Mouse (Mus musculus) forebrain, embryonic 15.5 days (tissue): ENCODE results near the gene Bhlhe40. TPM values are rescaled to one million over a fixed set of nuclear protein-coding genes. Genes with fewer than 3 reads are reported as not detected.

Experiments used
- ATAC-seq: fragments of 200-750 bp; cut with Nextera tagmentation; replicated peaks from 2 replicates; pipeline ENCODE4 v1.8.0; 2017; ENCODE audit warnings: mild to moderate bottlenecking, moderate TSS enrichment, moderate library complexity
- H3K27ac ChIP-seq: fragments of 300-500 bp; sonication (generic); replicated peaks from 2 replicates; pipeline ENCODE4 v1.5.1; 2015; ENCODE audit warnings: mild to moderate bottlenecking, inconsistent platforms
- H3K27me3 ChIP-seq: fragments of 300-500 bp; sonication (generic); 2 replicates; pipeline ENCODE4 v1.6.1; 2015; ENCODE audit warnings: inconsistent platforms
- H3K36me3 ChIP-seq: fragments of 300-500 bp; sonication (generic); 2 replicates; pipeline ENCODE4 v1.6.1; 2015; ENCODE audit warnings: mild to moderate bottlenecking, inconsistent platforms
- H3K4me1 ChIP-seq: fragments of 300-500 bp; sonication (generic); 2 replicates; pipeline ENCODE4 v1.6.1; 2015; ENCODE audit warnings: inconsistent platforms
- H3K4me2 ChIP-seq: fragments of 300-500 bp; sonication (generic); replicated peaks from 2 replicates; pipeline ENCODE4 v1.6.1; 2015; ENCODE audit warnings: mild to moderate bottlenecking, inconsistent platforms
- H3K4me3 ChIP-seq: fragments of 300-500 bp; sonication (generic); 2 replicates; pipeline ENCODE4 v1.5.1; 2015; ENCODE audit warnings: mild to moderate bottlenecking, inconsistent platforms
- H3K9ac ChIP-seq: fragments of 300-500 bp; sonication (generic); replicated peaks from 2 replicates; pipeline ENCODE4 v1.6.1; 2015; ENCODE audit warnings: mild to moderate bottlenecking, inconsistent platforms
- H3K9me3 ChIP-seq: fragments of 300-500 bp; sonication (generic); 2 replicates; pipeline ENCODE4 v1.6.1; 2016; ENCODE audit warnings: inconsistent platforms
- WGBS: fragments of 180-500 bp; shearing (Covaris S2); methylation state at CpG from one replicate; pipeline ENCODE4 v1.1.7; 2015; ENCODE audit warnings: mixed read lengths; 5-methylcytosine and 5-hydroxymethylcytosine counted together
- polyA plus RNA-seq: library from polyadenylated mRNA; unstranded; fragments of >200 nt; fragmentation: Nextera tagmentation; extraction: Ambion mirVana; gene quantifications from 2 replicates; pipeline ENCODE4 v1.2.1, GENCODE M21; 2015

Bhlhe40 gene
- polyA plus RNA-seq, 1 experiment from 2014 or later, result 7.1 TPM

DNA sequence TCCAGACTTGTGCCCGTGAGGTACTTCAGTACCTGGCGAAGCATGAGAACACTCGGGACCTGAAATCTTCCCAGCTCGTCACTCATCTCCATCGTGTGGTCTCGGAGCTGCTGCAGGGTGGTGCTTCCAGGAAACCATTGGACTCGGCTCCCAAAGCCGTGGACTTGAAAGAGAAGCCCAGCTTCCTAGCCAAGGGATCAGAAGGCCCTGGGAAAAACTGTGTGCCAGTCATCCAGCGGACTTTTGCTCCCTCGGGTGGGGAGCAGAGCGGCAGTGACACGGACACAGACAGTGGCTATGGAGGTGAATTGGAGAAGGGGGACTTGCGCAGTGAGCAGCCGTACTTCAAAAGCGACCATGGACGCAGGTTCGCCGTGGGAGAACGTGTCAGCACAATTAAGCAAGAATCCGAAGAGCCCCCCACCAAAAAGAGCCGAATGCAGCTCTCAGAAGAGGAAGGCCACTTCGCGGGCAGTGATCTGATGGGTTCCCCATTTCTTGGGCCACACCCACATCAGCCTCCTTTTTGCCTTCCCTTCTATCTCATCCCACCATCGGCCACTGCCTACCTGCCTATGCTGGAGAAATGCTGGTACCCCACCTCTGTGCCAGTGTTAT lies 4.2 kb downstream of the Bhlhe40 start:
- Histone ChIP-seq H3K9ac (no peak overlapping the region), H3K4me3 (no peak overlapping the region), H3K27me3 (no peaks in the 10 kb centered on the region), H3K4me2 (no peak overlapping the region), H3K27ac (no peak overlapping the region), H3K4me1 (peaks cover 38% of the 10 kb centered on the region), H3K36me3 (no peaks in the 10 kb centered on the region), H3K9me3 (no peaks in the 10 kb centered on the region)
- no peak for ATAC-seq
- WGBS, result 84% methylated on average over 24 of the region's 24 CpGs

GRCm38 (mm10) chr6:108665587-108665986 lies 5.2 kb downstream of the Bhlhe40 start:
- Histone ChIP-seq H3K27me3 (no peaks in the 10 kb centered on the region), H3K9ac (no peak overlapping the region), H3K36me3 (no peaks in the 10 kb centered on the region), H3K27ac (no peak overlapping the region), H3K4me3 (no peak overlapping the region), H3K9me3 (no peaks in the 10 kb centered on the region), H3K4me2 (no peak overlapping the region), H3K4me1 (peaks cover 37% of the 10 kb centered on the region)
- no peak for ATAC-seq
- WGBS, result 67% methylated on average over 5 of the region's 5 CpGs

DNA sequence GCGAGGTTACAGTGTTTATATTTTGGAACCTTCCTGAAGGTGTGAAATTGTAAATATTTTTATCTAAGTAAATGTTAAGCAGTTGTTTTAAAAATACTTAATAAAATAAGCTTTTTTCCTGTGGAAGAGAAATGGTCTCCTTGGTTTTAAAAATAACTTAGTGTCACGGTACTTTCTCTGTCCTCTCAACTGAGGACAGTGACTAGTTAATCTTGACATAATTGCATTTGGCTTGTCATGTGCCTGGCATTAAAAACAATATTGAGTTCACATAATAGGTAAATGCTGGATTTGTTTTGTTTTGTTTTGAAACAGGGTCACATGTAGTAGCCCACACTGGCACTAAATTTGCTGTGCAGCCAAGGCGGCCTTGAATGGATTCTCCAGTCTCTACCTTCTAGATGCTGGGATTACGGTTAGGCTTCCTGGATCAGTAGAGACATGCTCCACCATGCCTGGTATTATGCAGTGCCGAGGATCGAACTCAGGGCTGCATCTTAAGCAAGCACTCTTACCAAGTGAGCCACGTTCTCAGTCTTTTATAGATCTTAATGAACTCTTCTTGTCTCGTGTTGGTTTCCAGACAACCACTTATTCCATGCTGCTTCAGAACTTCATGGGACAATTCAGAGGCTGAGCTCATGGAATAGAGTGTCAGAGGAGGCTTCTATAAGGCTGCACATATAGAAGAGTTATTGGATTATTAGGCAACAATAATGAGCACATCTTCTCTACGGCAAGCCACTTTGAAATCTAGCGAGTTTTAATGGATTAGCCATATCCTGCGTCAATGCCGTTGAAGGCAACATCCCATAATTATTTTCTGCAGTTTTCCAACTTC lies 6.4 kb downstream of the Bhlhe40 start:
- no peak for ATAC-seq
- Histone ChIP-seq H3K36me3 (no peaks in the 10 kb centered on the region), H3K4me3 (no peak overlapping the region), H3K9ac (no peak overlapping the region), H3K4me1 (peaks cover 26% of the 10 kb centered on the region), H3K4me2 (no peak overlapping the region), H3K9me3 (no peaks in the 10 kb centered on the region), H3K27me3 (no peaks in the 10 kb centered on the region), H3K27ac (no peak overlapping the region)
- 81% methylated on average over 12 of the region's 12 CpGs for WGBS

GRCm38 (mm10) chr6:108667599-108668021 lies 7.2 kb downstream of the Bhlhe40 start:
- WGBS, result 16% methylated on average over 6 of the region's 6 CpGs
- H3K4me1 ChIP-seq, result peaks cover 26% of the 10 kb centered on the region
- H3K4me2 ChIP-seq, result peak overlapping the region; percentile 60; the same call in 1 of the 2 replicates
- peak overlapping the region; percentile 49; the same call in 1 of the 2 replicates for H3K9ac ChIP-seq
- peak; percentile 31 for ATAC-seq
- H3K27me3 ChIP-seq, result no peaks in the 10 kb centered on the region
- no peaks in the 10 kb centered on the region for H3K9me3 ChIP-seq
- no peaks in the 10 kb centered on the region for H3K36me3 ChIP-seq
- H3K27ac ChIP-seq, result peak overlapping the region; percentile 63
- H3K4me3 ChIP-seq, result no peak overlapping the region

- peak; percentile 88 for ATAC-seq
- H3K36me3 ChIP-seq, result no peaks in the 10 kb centered on the region
- whole genome bisulfite sequencing, result 1% methylated on average over 30 of the region's 30 CpGs
Measured at GRCm38 (mm10) chr6:108668321-108668786, 7.9 kb downstream of the Bhlhe40 start.

DNA sequence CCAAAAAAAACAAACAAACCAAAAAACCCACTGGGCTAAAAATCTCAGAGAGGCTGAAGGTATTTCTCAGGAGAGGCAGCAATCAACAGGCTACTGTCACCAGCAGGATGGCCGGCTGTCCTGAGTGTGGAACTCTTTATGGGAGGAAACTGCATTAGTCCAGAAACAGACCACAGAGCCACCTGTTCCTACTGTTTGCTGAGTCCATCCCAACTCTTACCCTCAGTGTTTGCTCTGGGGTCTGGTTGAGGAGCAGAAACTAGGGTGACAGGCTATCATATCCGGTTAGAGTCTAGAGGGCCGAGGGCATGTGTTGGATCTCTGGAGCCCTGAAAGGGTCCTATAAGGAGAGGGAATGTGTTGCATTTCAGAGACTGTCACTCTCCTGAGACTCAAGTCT lies 9.8 kb downstream of the Bhlhe40 start:
- no peak overlapping the region for H3K4me2 ChIP-seq
- no peaks in the 10 kb centered on the region for H3K27me3 ChIP-seq
- WGBS, result 91% methylated on average over 3 of the region's 3 CpGs
- no peaks in the 10 kb centered on the region for H3K9me3 ChIP-seq
- no peak overlapping the region for H3K4me3 ChIP-seq
- no peak for ATAC-seq
- H3K9ac ChIP-seq, result no peak overlapping the region
- H3K36me3 ChIP-seq, result no peaks in the 10 kb centered on the region
- H3K27ac ChIP-seq, result no peak overlapping the region
- peaks cover 16% of the 10 kb centered on the region for H3K4me1 ChIP-seq

More at GRCm38 (mm10) chr6:108668321-108668786, 7.9 kb downstream of the Bhlhe40 start:
- Histone ChIP-seq H3K4me2 (peak overlapping the region; percentile 60), H3K27me3 (no peaks in the 10 kb centered on the region), H3K4me1 (peaks cover 20% of the 10 kb centered on the region), H3K9ac (peak overlapping the region; percentile 49), H3K27ac (peak overlapping the region; percentile 63), H3K9me3 (no peaks in the 10 kb centered on the region), H3K4me3 (peak overlapping the region; percentile 30)

GRCm38 (mm10) chr6:108670821-108671220 lies 10.4 kb downstream of the Bhlhe40 start:
- Histone ChIP-seq H3K4me3 (no peak overlapping the region), H3K4me2 (no peak overlapping the region), H3K27me3 (no peaks in the 10 kb centered on the region), H3K27ac (no peak overlapping the region), H3K9ac (no peak overlapping the region), H3K36me3 (no peaks in the 10 kb centered on the region), H3K4me1 (peaks cover 16% of the 10 kb centered on the region), H3K9me3 (no peaks in the 10 kb centered on the region)
- 72% methylated on average over 3 of the region's 3 CpGs for WGBS
- ATAC-seq, result no peak

GRCm38 (mm10) chr6:108672094-108672493 lies 11.7 kb downstream of the Bhlhe40 start:
- H3K9ac ChIP-seq, result no peak overlapping the region
- H3K36me3 ChIP-seq, result no peaks in the 10 kb centered on the region
- H3K27ac ChIP-seq, result no peak overlapping the region
- no peaks in the 10 kb centered on the region for H3K27me3 ChIP-seq
- no peak for ATAC-seq
- WGBS, result 83% methylated on average over 8 of the region's 8 CpGs
- H3K4me2 ChIP-seq, result no peak overlapping the region
- H3K9me3 ChIP-seq, result no peaks in the 10 kb centered on the region
- H3K4me1 ChIP-seq, result peaks cover 16% of the 10 kb centered on the region
- H3K4me3 ChIP-seq, result no peak overlapping the region

DNA sequence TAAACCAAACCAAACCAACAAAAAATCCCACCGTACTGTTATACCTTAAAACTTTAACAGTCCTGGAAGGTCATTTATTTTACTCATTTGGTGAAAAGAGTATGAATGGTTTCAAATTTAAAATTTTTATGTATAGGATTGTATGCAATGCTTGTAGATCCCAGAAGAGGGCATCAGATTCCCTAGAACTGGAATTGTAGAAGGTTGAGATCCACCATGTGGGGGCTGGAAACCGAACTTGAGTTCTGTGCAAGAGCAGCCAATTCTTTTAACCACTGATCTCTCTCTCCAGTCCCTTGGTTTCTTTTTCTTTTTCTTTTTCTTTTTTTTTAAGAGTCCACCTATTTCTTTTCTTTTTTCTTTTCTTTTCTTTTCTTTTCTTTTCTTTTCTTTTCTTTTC lies 13.8 kb downstream of the Bhlhe40 start:
- H3K4me1 ChIP-seq, result no peaks in the 10 kb centered on the region
- 82% methylated on average over 2 of the region's 2 CpGs for WGBS
- no peak for ATAC-seq

DNA sequence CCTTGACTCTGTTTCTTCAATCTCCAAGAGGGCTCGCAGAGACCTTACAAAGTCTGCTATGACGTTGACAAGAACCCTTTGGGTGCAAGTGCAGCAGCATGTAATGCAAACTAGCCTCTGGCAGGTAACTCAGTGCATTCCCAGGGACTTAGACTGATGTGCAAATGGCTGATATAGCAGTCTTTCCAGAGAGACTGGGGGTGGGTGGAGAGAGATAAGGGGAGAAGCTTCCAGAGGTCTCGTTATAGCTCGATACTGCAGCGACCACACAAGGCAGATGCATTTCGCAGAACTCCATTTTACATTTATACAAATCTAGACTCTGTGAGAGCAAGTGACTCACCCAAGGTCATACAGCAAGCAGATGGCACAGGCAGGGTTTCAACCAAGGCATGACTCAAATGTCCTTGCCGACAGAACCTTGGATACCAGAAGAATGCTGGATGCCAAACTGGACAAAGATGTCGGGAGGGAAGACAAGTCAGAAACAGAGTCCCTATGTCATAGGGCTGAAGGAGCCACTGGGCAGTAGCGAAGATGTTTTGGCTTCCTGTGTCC lies 16.4 kb downstream of the Bhlhe40 start:
- Histone ChIP-seq H3K4me1 (no peaks in the 10 kb centered on the region), H3K27ac (no peak overlapping the region), H3K27me3 (no peaks in the 10 kb centered on the region), H3K36me3 (no peaks in the 10 kb centered on the region), H3K4me3 (no peak overlapping the region), H3K9me3 (no peaks in the 10 kb centered on the region), H3K9ac (no peak overlapping the region), H3K4me2 (no peak overlapping the region)
- 92% methylated on average over 9 of the region's 9 CpGs for WGBS
- no peak for ATAC-seq

More for the DNA sequence above, 13.8 kb downstream of the Bhlhe40 start:
- no peaks in the 10 kb centered on the region for H3K36me3 ChIP-seq
- no peak overlapping the region for H3K4me2 ChIP-seq
- no peaks in the 10 kb centered on the region for H3K27me3 ChIP-seq
- no peaks in the 10 kb centered on the region for H3K9me3 ChIP-seq
- no peak overlapping the region for H3K9ac ChIP-seq
- no peak overlapping the region for H3K4me3 ChIP-seq
- no peak overlapping the region for H3K27ac ChIP-seq

DNA sequence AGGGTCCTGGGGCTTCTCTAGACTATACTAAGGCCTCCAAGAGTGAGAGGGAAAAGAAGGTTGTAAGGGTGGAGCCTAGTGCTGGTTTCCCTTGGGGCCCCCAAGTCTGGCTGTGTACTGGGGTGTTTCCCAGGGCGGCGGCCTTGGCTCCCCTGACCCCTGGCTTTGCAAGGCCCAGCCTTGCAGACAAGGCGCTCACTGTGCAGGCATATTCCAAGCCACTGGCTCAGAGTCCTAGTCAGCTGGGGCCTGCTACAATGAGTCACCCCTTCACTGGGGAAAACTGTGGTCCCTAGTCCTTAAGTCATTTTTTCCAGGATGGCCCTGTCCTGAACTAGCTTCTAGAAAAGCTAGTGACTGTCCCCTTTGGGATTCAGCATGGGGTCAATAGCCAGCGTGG lies 17.3 kb downstream of the Bhlhe40 start:
- H3K4me1 ChIP-seq, result no peaks in the 10 kb centered on the region
- H3K9me3 ChIP-seq, result no peaks in the 10 kb centered on the region
- H3K4me3 ChIP-seq, result no peak overlapping the region
- WGBS, result 87% methylated on average over 4 of the region's 4 CpGs
- H3K27me3 ChIP-seq, result no peaks in the 10 kb centered on the region
- no peaks in the 10 kb centered on the region for H3K36me3 ChIP-seq
- no peak for ATAC-seq
- H3K27ac ChIP-seq, result no peak overlapping the region
- no peak overlapping the region for H3K9ac ChIP-seq
- no peak overlapping the region for H3K4me2 ChIP-seq

GRCm38 (mm10) chr6:108678227-108678626 lies 17.8 kb downstream of the Bhlhe40 start:
- no peak overlapping the region for H3K4me2 ChIP-seq
- H3K27me3 ChIP-seq, result no peaks in the 10 kb centered on the region
- H3K36me3 ChIP-seq, result no peaks in the 10 kb centered on the region
- no peak overlapping the region for H3K27ac ChIP-seq
- H3K4me1 ChIP-seq, result no peaks in the 10 kb centered on the region
- no peak overlapping the region for H3K9ac ChIP-seq
- H3K4me3 ChIP-seq, result no peak overlapping the region
- no peaks in the 10 kb centered on the region for H3K9me3 ChIP-seq
- 66% methylated on average over 5 of the region's 5 CpGs for WGBS
- ATAC-seq, result no peak
